Mouse (Mus musculus): ENCODE measurements around the gene Hdgfl3. TPM values are rescaled to one million over a fixed set of nuclear protein-coding genes. Genes with fewer than 3 reads are reported as not detected.

Hdgfl3 gene
- total RNA-seq (2022) = 10 to 100 TPM; 61.8 to 65.0 (median 63.0) TPM

GRCm38 (mm10) chr7:81934267-81934745 lies at the start of gene Hdgfl3:
TSS of gene Hdgfl3 (minus strand) at chr7:81934473.
- peak; percentile 65 to 75 for DNase-seq (ENCODE audit: low spot score in 2 of 2)

- DNase-seq (ENCODE audit: low spot score in 2 of 2) = no peak
Observed at GRCm38 (mm10) chr7:81983651-81984050, 49.4 kb upstream of the Hdgfl3 start.

GRCm38 (mm10) chr7:81978304-81978703 lies 44.0 kb upstream of the Hdgfl3 start:
- no peak for DNase-seq (ENCODE audit: low spot score in 2 of 2)

- DNase-seq (ENCODE audit: low spot score in 2 of 2) = no peak
Observed at GRCm38 (mm10) chr7:81974616-81975015, 40.3 kb upstream of the Hdgfl3 start.

GRCm38 (mm10) chr7:81973939-81974338 lies 39.7 kb upstream of the Hdgfl3 start:
- no peak for DNase-seq (ENCODE audit: low spot score in 2 of 2)

- DNase-seq (ENCODE audit: low spot score in 2 of 2) = no peak
Observed at GRCm38 (mm10) chr7:81973339-81973738, 39.1 kb upstream of the Hdgfl3 start.

- DNase-seq (ENCODE audit: low spot score in 2 of 2) = no peak
Observed at GRCm38 (mm10) chr7:81968975-81969374, 34.7 kb upstream of the Hdgfl3 start.

- DNase-seq (ENCODE audit: low spot score in 2 of 2) = no peak
Observed at GRCm38 (mm10) chr7:81968451-81968850, 34.2 kb upstream of the Hdgfl3 start.

- no peak for DNase-seq (ENCODE audit: low spot score in 2 of 2)
Observed at GRCm38 (mm10) chr7:81966195-81966594, 31.9 kb upstream of the Hdgfl3 start.

GRCm38 (mm10) chr7:81959704-81960103 lies 25.4 kb upstream of the Hdgfl3 start:
- peak in 1 of 2 experiments; percentile 23 for DNase-seq (ENCODE audit: low spot score in 2 of 2)

GRCm38 (mm10) chr7:81954208-81954846 lies 20.1 kb upstream of the Hdgfl3 start:
- peak in 1 of 2 experiments; percentile 17 for DNase-seq (ENCODE audit: low spot score in 2 of 2)

- DNase-seq (ENCODE audit: low spot score in 2 of 2) = no peak
Observed at GRCm38 (mm10) chr7:81950499-81950898, 16.2 kb upstream of the Hdgfl3 start.

GRCm38 (mm10) chr7:81945398-81945797 lies 11.1 kb upstream of the Hdgfl3 start:
- no peak for DNase-seq (ENCODE audit: low spot score in 2 of 2)

GRCm38 (mm10) chr7:81934806-81935205 lies 533 bp upstream of the Hdgfl3 start:
- DNase-seq (ENCODE audit: low spot score in 2 of 2) = no peak

- DNase-seq (ENCODE audit: low spot score in 2 of 2) = peak in 1 of 2 experiments; percentile 39
Observed at GRCm38 (mm10) chr7:81933601-81934266, 539 bp downstream of the Hdgfl3 start.

- DNase-seq (ENCODE audit: low spot score in 2 of 2) = no peak
Observed at GRCm38 (mm10) chr7:81933061-81933600, 1.1 kb downstream of the Hdgfl3 start.

- no peak for DNase-seq (ENCODE audit: low spot score in 2 of 2)
Observed at GRCm38 (mm10) chr7:81932521-81933045, 1.7 kb downstream of the Hdgfl3 start.

- no peak for DNase-seq (ENCODE audit: low spot score in 2 of 2)
Observed at GRCm38 (mm10) chr7:81928998-81929397, 5.3 kb downstream of the Hdgfl3 start.

- no peak for DNase-seq (ENCODE audit: low spot score in 2 of 2)
Observed at GRCm38 (mm10) chr7:81921379-81921952, 12.8 kb downstream of the Hdgfl3 start.

- DNase-seq (ENCODE audit: low spot score in 2 of 2) = no peak
Observed at GRCm38 (mm10) chr7:81920314-81920713, 14.0 kb downstream of the Hdgfl3 start.

GRCm38 (mm10) chr7:81918316-81918715 lies 16.0 kb downstream of the Hdgfl3 start:
- DNase-seq (ENCODE audit: low spot score in 2 of 2) = no peak

GRCm38 (mm10) chr7:81904926-81905325 lies 29.3 kb downstream of the Hdgfl3 start:
- no peak for DNase-seq (ENCODE audit: low spot score in 2 of 2)

Measured in layer of hippocampus, adult 8-10 months (tissue).